Mouse (Mus musculus) regulatory T cell (primary cell): Measurements from ENCODE around the gene Rbl2.

ENCODE experiments used
- in situ Hi-C: fragments of 300-600 bp; cut with MboI, MseI; formaldehyde crosslinking; loops from one replicate; pipeline ENCODE4 v1.15.1; 2025; ENCODE audit warnings: high pct_unique_total_duplicates

The Rbl2 gene

GRCm38 (mm10) chr8:91098106-91098505, 28.2 kb downstream of the Rbl2 start:
- in situ Hi-C loops, result no loop called here

DNA sequence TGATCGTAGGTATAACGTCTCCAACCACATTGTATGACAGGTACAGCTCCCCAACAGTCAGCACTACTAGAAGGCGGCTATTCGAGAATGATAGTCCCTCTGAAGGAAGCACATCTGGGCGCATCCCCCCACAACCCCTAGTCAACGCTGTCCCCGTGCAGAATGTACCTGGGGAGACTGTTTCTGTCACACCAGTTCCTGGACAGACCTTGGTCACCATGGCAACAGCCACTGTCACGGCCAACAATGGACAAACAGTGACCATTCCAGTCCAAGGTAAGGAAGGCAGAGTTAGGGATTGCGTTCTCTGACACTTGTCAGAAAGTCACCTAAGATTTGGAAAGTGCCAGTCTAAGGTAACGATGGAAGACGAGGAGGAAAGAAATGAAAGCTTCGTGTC, 36.4 kb downstream of the Rbl2 start:
- in situ Hi-C loops, result no loop called here

DNA sequence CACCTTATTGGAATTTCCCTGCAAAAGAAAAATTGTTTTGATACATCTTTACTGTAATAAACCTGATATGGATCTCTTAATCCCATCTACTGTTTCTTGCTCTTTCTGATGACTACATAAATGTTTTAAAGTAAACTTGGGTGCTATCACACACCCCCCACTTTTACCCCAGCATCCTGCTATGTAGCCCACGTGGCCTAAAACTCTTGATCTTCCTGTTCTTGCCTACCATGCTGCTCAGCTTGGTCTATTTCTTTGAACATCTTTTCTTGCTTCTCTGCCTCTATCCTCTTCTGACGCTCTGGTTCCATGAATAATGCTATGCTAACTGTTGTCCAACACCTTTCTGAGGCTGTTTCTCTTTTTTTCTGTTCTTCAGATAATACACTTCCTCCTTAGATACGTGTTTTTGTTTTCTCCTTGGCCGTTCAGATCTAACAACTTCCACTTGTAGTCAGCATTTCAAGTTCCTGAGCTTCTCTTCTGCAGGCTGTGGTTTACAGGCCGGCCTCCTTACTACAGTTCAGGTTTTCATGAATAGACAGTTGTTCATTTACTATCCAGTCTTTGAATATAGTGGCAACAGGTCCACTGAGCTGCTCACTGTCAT, 42.1 kb downstream of the Rbl2 start:
- in situ Hi-C loops, result no loop called here

DNA sequence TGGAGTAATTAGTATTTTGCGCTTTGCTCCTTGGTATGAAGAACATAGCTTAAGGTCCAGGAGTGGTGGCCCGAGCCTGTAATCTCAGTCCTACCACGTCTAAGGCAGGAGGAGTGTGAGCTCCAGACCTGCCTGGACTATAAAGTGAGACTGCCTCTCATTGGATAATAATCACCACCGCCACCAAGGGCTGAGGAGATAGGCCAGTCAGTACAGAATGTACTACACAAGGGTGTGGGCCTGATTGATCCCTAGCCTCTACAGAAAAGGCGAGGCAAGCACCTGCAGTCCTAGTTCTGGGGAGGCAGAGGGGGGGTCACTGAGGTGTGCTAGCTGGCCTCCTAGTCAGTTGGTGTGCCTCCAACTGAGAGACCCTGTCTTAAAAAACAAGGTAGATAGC, 44.6 kb downstream of the Rbl2 start:
- in situ Hi-C loops, result no loop called here

- in situ Hi-C loops, result no loop called here
Observed at GRCm38 (mm10) chr8:91114910-91115309, 45.1 kb downstream of the Rbl2 start.

DNA sequence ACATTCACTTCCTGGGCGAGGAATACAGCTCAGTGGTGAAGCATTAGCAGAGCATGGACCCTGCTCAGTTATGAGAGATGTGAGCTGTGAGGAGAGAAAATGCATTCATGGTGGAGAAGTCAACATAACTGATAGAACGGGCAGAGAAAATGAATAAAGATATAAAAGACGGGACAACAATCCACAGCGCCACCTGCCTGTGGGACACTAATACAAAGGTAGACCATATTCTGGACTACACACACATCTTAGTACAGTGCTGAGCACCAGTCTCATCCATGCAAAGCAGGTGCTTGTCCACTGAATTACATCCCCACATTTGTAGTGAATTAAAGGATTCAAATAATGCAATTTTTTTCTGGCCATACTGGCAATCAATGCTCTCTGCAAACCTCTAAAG, 47.7 kb downstream of the Rbl2 start:
- in situ Hi-C loops, result no loop called here

- in situ Hi-C loops, result no loop called here
Observed at GRCm38 (mm10) chr8:91118131-91118530, 48.3 kb downstream of the Rbl2 start.

- in situ Hi-C loops, result no loop called here
Observed at GRCm38 (mm10) chr8:91124315-91124714, 54.5 kb downstream of the Rbl2 start.

DNA sequence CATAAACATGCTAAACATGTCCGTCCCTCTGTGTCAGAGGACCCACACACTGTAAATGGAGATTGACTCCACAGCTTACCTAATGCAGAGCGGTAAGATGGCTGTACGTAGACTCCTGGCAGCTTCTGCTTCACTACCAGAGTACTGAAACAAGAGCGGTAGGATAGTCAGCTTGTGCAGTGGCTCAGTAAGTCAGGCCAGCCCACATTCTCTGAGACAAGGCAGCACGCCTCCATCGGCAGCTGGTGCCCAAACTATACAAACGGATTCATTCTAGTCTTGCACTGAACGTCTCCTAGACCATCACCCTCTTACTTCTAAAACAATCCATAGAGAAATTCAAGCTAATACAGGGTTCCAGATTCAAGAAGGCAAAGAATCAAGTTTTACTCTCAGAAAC, 56.9 kb downstream of the Rbl2 start:
- in situ Hi-C loops, result no loop called here

- in situ Hi-C loops, result loop anchor here (10.0 kb wide), 2 partner anchors 298 to 338 kb away; no protein-coding TSS in a partner anchor
Observed at GRCm38 (mm10) chr8:91132731-91133130, 62.9 kb downstream of the Rbl2 start.

DNA sequence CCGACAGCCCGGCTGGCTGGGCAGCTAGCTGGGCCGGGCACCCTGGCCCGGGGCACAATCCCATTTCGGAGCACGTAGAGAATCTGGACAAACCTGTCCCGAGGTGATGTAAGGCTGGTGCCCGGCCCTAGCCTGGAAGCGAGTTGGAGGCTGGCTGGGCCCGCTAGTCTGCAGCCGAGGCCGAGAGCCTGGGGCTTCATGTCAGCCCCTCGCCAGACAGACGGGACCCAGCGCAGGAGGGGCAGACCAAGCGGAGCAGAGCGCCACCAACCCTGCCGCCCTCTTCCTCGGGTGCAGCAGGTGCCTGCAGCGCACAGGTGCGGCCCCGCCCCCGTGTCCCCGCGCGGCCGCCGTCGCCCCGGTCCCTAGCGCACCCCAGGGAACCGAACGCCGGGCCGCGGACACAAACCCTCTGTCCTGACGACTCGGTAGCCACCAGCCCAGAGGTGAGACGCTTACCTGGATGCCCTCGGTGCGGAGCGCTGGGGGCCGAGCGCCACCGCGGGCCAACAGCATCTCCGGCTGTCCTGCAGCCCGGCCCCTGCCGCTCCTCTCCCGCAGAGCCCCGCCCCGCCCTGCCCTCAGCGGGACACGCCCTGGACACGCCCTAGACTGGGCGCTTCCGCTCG, 63.7 kb downstream of the Rbl2 start:
- in situ Hi-C loops, result loop anchor here (10.0 kb wide), 2 partner anchors 299 to 339 kb away; no protein-coding TSS in a partner anchor

DNA sequence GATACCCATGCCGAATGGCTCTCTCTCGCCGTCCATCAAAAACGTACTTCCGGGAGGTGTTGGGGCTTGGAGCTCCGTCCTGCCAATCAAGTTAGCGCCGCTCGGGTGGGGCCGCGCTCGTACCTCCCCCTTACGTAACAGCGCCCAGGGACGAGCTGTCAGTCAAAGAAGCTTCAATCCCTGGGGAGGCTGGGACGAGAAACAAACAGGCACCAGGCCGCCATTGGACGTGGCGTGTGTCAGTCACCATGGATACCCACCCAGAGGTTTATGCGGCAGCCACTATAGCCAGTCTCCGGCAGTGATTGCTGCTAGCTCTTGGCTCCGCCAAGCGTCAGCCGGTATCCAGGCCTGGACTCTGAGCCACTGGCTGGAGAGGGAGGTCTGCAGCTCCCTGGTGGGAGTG, 64.2 kb downstream of the Rbl2 start:
- in situ Hi-C loops, result loop anchor here (10.0 kb wide), 2 partner anchors 299 to 339 kb away; no protein-coding TSS in a partner anchor

DNA sequence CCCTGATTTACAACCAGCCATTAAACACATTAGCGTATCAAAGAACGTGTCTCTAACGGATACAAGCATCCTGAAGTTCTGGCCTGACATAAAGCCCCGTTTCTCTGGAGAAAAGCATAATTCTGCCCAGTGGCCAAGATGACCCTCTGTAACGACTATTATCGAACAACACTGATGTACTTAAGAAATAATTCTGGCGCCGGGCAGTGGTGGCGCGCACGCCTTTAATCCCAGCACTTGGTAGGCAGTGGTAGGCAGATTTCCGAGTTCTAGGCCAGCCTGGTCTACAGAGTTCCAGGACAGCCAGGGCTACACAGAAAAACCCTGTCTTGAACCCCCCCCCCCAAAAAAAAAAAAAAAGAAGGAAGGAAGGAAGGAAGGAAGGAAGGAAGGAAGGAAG, 64.8 kb downstream of the Rbl2 start:
- in situ Hi-C loops, result loop anchor here (10.0 kb wide), 2 partner anchors 300 to 340 kb away; no protein-coding TSS in a partner anchor

DNA sequence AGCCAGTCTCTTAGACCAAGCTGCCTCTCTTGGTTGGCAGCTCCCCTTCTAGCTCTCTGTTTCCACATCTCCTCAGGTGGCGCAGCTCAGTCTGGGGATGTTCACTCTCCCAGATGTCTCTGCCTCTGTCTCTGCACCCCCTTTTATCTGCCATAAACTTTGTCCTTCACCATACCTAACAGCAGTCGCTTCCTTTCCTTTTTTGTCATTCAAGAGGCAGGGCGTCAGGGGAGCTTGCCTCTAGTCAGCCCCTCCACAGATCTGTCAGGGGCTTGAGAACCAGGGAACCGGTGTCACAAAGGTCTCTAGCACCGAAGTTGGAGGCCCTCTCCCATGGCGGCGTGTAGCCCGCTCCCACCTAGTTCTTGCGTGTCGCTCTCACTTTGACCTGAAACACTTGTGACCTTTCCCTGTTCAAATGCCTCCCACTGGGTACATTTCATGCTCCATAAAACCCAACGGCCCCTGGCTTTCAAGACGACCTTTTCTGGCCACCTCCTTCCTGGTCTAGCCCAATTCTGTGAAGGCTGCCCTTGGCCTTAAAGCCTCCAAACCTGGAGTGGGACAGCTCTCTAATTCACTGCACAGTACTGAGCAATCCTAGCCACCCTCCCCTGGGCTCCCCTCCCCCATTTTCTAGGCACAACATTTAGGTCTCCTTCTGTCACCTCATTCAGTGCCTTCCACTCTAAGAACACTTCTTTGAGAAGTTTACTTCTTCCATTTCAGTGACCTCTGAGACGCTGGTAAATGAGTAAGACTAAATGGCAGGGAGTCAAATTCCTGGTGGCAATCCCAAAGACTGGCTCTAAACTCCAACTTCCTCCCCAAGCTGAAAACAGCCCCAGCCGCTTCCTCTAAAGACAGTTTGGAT, 65.7 kb downstream of the Rbl2 start:
- in situ Hi-C loops, result loop anchor here (10.0 kb wide), 2 partner anchors 301 to 341 kb away; no protein-coding TSS in a partner anchor

GRCm38 (mm10) chr8:91140828-91141227, 71.0 kb downstream of the Rbl2 start:
- in situ Hi-C loops, result no loop called here

DNA sequence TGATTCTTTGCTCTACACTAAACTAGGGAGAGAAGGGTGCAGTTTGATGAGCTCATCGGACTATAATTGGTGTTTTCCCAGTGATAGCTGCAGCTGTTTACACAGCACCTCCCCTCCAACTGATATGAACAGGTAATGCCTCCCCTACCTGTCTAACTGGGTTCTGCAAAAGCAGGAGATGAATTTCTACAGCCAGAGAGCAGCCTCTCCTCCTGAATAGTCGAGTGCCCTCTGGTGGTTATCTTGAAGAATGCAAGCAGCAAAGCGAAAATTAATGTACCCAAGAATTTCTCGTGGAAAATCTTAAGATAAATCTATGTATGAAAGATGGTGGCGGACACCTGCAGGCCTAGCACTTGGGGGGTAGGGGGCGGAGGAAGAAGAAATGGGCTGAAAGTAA, 77.9 kb downstream of the Rbl2 start:
- in situ Hi-C loops, result no loop called here

GRCm38 (mm10) chr8:91148643-91149178, 78.9 kb downstream of the Rbl2 start:
- in situ Hi-C loops, result no loop called here

DNA sequence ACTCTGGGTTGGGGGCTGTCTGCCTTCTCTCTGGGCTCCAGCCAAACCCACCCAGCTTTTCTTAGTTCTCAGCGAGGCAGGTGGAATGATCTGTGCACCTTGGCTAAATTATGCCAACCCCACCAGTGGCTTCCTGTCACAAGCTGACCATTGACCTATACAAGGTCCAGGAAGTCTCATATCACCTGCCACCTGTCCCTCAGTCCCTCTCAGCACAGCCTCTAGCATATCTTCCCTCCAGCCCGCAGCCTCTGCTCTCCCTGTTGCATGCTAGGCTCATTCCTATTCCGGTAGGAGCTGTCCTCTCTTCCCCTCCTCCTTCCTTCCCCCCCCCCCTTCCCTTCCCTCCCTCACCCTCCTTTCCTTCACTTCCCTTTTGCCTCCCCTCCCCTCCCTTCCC, 79.4 kb downstream of the Rbl2 start:
- in situ Hi-C loops, result no loop called here

GRCm38 (mm10) chr8:91151531-91151930, 81.7 kb downstream of the Rbl2 start:
- in situ Hi-C loops, result no loop called here

- in situ Hi-C loops, result no loop called here
Observed at GRCm38 (mm10) chr8:91153831-91154230, 84.0 kb downstream of the Rbl2 start.

- in situ Hi-C loops, result no loop called here
Observed at GRCm38 (mm10) chr8:91154564-91154963, 84.7 kb downstream of the Rbl2 start.

GRCm38 (mm10) chr8:91158617-91159016, 88.8 kb downstream of the Rbl2 start:
- in situ Hi-C loops, result no loop called here
